Mouse (Mus musculus) megakaryocyte progenitor cell, adult 5-6 weeks (primary cell): ENCODE measurements around the gene Bhlhe23. TPM values are rescaled to one million over a fixed set of nuclear protein-coding genes. Genes with fewer than 3 reads are reported as not detected.
A peak's percentile ranks its signal among the peaks of the same experiment; 100 is the strongest.

Experiments
- ATAC-seq: replicated peaks from 2 replicates; pipeline ENCODE4 v1.8.0; 2016; ENCODE audit warnings: mild to moderate bottlenecking, moderate TSS enrichment, inconsistent platforms; ENCODE audit not compliant: poor library complexity
- total RNA-seq, 2 experiments: library from RNA; stranded (forward) in 1 of 2; stranded (reverse) in 1 of 2; fragments of 157-497, 149-512 nt in 1 of 2; fragments of 200-1000 nt in 1 of 2; gene quantifications; 2 replicates each; pipeline versions ENCODE4 v1.2.3 to v1.2.4; 2015 to 2017

Gene Bhlhe23
- total RNA-seq, 2 experiments from 2014 or later = not detected

DNA sequence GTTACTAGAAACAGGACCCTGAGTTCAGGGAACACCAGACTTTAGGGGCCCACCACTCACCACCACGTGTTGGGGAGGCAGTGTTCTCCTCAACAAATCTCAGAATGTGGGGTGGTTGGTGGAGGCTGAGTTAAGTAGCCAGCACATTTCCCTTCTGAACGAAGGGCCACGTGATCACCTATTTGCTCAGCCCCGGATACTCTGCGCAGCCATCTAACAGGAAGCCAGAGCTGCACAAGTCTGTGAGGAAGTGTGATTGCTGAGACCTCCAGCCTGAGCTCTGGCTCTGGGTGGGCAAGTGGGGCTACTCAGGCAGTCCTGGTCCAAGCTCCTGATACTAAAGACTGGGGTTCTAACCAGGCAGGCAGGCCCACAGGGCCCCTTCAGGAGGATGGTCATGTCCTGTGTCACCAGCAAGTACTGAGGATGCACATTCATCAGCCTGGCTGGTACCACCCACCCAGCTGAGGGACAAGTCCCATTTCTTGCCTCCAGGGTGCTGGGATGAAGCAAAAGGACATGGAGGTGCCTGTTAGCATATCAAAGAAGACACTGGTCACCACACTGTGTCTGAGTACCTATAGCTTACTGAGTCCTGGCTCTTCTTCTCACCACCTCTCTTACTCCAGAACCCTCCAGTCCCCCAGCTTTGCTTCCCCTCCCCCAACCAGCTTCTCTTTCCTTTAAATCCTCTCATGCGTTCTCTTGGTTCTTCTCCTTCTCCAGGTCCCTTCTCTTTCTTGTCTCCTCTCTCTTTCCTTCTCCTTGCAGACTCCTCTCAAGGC lies 49.9 kb downstream of the Bhlhe23 start:
- ATAC-seq = peak; percentile 58

DNA sequence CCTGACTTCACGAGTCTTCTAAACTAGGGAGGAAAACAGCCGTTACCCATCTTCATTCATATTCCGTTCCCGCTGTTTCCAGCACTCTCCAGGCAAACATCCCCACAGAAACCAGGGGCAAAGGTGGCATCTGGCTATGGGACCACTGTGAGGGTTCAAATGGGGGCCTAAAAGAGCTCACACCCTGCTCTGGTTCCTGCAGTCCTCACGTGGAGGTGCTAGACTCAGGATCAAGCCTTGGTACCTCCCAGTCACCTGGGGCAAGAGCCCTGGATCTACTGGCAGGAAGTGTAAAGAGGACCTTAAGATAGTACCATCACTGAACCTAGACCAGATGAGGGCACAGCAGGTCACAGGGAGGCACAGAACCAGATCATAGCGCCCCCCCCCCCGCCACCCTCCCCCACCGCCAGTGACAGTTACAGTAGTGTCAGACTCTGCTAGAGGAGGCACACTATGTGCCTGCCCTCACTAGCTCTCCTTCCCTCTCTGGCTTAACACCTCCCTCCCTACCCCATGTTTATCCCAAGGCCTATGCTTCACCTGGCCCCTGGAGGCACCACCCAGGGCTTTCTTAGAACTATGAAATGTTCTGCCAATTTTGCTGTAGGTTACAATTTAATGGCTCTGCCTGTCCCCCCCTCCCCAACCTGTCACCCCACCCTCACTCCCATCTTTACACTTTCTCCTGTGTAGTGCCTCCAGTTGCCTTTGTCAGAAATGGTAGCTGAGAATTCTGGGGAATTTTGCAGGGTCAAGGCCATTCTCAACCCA lies 50.7 kb downstream of the Bhlhe23 start:
- ATAC-seq = no peak

DNA sequence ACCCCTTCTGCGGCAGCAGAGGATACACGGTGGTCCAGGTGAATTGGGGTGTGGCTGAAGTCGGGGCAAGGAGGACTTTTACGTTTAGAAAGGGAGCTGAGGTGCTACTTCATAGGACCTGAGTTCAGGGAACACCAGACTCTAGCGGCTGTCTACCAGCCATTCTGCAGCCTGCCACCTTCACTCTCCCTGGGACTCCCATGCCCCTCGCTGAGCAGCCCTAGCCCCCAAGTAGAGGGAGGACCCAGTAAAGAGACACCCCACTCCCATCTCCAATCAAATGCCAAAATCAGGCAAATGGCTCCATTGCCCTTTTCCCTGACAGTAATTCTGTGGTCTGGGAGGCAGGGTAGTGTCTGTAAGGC lies 51.3 kb downstream of the Bhlhe23 start:
- ATAC-seq = no peak; the same call in 1 of the 2 replicates

DNA sequence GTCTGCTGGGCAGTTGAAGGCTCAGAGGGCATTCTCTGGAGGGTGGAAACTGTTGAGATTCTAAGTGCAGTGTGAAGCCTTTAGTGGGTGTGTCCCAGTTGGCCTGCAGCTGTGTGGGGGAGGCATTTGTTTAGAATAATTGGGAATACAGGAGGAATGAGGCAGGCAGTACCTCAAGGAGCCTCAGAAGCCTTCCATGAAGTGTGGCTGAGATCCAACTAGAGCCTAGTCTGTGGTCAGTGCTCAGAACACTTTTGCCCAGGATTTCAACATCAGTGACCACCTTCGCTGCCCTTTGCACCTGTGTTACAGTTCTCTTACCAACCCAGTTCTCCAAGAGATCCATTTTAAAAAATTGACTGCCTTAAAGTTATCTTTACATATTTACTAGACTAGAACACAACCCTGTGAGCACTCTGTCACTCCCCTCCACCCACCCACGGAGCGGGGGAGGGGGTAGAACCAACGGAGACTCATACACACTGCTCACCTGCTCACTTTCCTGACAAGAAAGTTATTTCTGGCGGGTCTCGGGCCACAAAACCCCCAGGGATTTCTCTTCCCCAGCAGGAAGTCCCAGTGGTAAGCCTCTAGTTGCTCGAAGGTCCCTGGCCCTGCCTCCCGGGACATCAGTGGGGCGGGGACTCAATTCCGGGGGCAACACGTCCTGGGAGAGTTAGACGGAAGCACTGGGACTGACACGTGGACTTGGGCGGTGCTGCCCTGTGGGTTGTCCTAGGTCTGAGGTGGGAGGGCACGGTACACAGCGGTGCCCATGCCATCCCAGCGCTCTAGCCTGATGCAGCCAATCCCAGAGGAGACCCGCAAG lies 51.9 kb downstream of the Bhlhe23 start, which contains the start of gene Slc17a9:
TSS of gene Slc17a9 (plus strand) at position 679 of the 829 bp plus-strand sequence.
- ATAC-seq = peak; percentile 83

Other genes starting within 250 kb of the Bhlhe23 start
- 34.2 and 36.6 TPM in 2 replicates for gene Mrgbp, start 195.6 kb downstream of the Bhlhe23 start, total RNA-seq (2015)
- 27.8 and 32.7 TPM in 2 replicates for gene Mrgbp, start 195.6 kb downstream of the Bhlhe23 start, total RNA-seq (2017)
- gene Ogfr, start 187.7 kb downstream of the Bhlhe23 start, total RNA-seq (2015) = 22.9 and 24.4 TPM in 2 replicates
- gene Ogfr, start 187.7 kb downstream of the Bhlhe23 start, total RNA-seq (2017) = 34.9 and 47.6 TPM in 2 replicates
- 0.30 TPM in 1 of 2 replicates, not detected in the other for gene Col9a3, start 179.1 kb downstream of the Bhlhe23 start, total RNA-seq (2015)
- 0.47 TPM in 1 of 2 replicates, not detected in the other for gene Col9a3, start 179.1 kb downstream of the Bhlhe23 start, total RNA-seq (2017)
- not detected in 2 replicates for gene Tcfl5, start 134.2 kb downstream of the Bhlhe23 start, total RNA-seq (2015)
- gene Tcfl5, start 134.2 kb downstream of the Bhlhe23 start, total RNA-seq (2017) = not detected in 2 replicates
- 33.0 and 37.4 TPM in 2 replicates for gene Dido1, start 66.9 kb downstream of the Bhlhe23 start, total RNA-seq (2015)
- gene Dido1, start 66.9 kb downstream of the Bhlhe23 start, total RNA-seq (2017) = 42.9 and 56.0 TPM in 2 replicates
- gene Gid8, start 66.8 kb downstream of the Bhlhe23 start, total RNA-seq (2015) = 59.6 and 70.9 TPM in 2 replicates
- gene Gid8, start 66.8 kb downstream of the Bhlhe23 start, total RNA-seq (2017) = 55.9 and 73.9 TPM in 2 replicates
- gene Slc17a9, start 51.6 kb downstream of the Bhlhe23 start, total RNA-seq (2015) = 16.6 and 17.4 TPM in 2 replicates
- 8.0 and 8.4 TPM in 2 replicates for gene Slc17a9, start 51.6 kb downstream of the Bhlhe23 start, total RNA-seq (2017)
- gene Ythdf1, start 144.0 kb upstream of the Bhlhe23 start, total RNA-seq (2015) = 69.2 and 75.6 TPM in 2 replicates
- gene Ythdf1, start 144.0 kb upstream of the Bhlhe23 start, total RNA-seq (2017) = 27.0 and 32.9 TPM in 2 replicates
- not detected in 2 replicates for gene Birc7, start 152.1 kb upstream of the Bhlhe23 start, total RNA-seq (2015)
- gene Birc7, start 152.1 kb upstream of the Bhlhe23 start, total RNA-seq (2017) = not detected in 2 replicates
- not detected in 2 replicates for gene Nkain4, start 177.8 kb upstream of the Bhlhe23 start, total RNA-seq (2015)
- not detected in 2 replicates for gene Nkain4, start 177.8 kb upstream of the Bhlhe23 start, total RNA-seq (2017)
- gene Arfgap1, start 190.3 kb upstream of the Bhlhe23 start, total RNA-seq (2015) = 15.6 and 19.1 TPM in 2 replicates
- 30.0 and 32.2 TPM in 2 replicates for gene Arfgap1, start 190.3 kb upstream of the Bhlhe23 start, total RNA-seq (2017)
- gene Col20a1, start 209.6 kb upstream of the Bhlhe23 start, total RNA-seq (2015) = 0.12 and 0.42 TPM in 2 replicates
- 0.10 TPM in 1 of 2 replicates, not detected in the other for gene Col20a1, start 209.6 kb upstream of the Bhlhe23 start, total RNA-seq (2017)